Mouse (Mus musculus) hindbrain, embryonic 14.5 days (tissue): Measurements from ENCODE around the gene Socs1. TPM values are rescaled to one million over a fixed set of nuclear protein-coding genes. Genes with fewer than 3 reads are reported as not detected.
"Not testable (repeated sequence)": the region's sequence is repeated elsewhere in the genome, so short reads cannot be mapped to it uniquely, and the experiment has no call there.

Experiments
- ATAC-seq: fragments of 200-750 bp; cut with Nextera tagmentation; 2 replicates; pipeline ENCODE4 v1.8.0; 2017; ENCODE audit warnings: moderate number of reproducible peaks, mild to moderate bottlenecking, moderate TSS enrichment, moderate library complexity; ENCODE audit not compliant: low FRiP score
- DNase-seq: peaks from one replicate; pipeline ENCODE4 v3.0.0-alpha.2; 2015; ENCODE audit warnings: low spot score
- H3K27ac ChIP-seq: fragments of 300-500 bp; sonication (generic); 2 replicates; pipeline ENCODE4 v1.5.1; 2014; ENCODE audit warnings: mild to moderate bottlenecking, moderate library complexity
- H3K27me3 ChIP-seq: fragments of 300-500 bp; sonication (generic); 2 replicates; pipeline ENCODE4 v1.6.1; 2014; ENCODE audit warnings: mild to moderate bottlenecking, low read length, mixed read lengths; ENCODE audit not compliant: control insufficient read depth, insufficient read depth
- H3K36me3 ChIP-seq: fragments of 300-500 bp; sonication (generic); replicated peaks from 2 replicates; pipeline ENCODE4 v1.6.1; 2014; ENCODE audit not compliant: control insufficient read depth, insufficient read depth
- H3K4me1 ChIP-seq: fragments of 300-500 bp; sonication (generic); replicated peaks from 2 replicates; pipeline ENCODE4 v1.6.1; 2014; ENCODE audit warnings: antibody characterized with exemption, low read length, mixed read lengths; ENCODE audit not compliant: control insufficient read depth, insufficient read depth
- H3K4me2 ChIP-seq: fragments of 300-500 bp; sonication (generic); replicated peaks from 2 replicates; pipeline ENCODE4 v1.6.1; 2014; ENCODE audit warnings: mild to moderate bottlenecking, moderate library complexity
- H3K4me3 ChIP-seq: fragments of 300-500 bp; sonication (generic); replicated peaks from 2 replicates; pipeline ENCODE4 v1.5.1; 2014; ENCODE audit warnings: mild to moderate bottlenecking, low read length
- H3K9ac ChIP-seq: fragments of 300-500 bp; sonication (generic); 2 replicates; pipeline ENCODE4 v1.6.1; 2014
- H3K9me3 ChIP-seq: fragments of 300-500 bp; sonication (generic); 2 replicates; pipeline ENCODE4 v1.6.1; 2016; ENCODE audit warnings: low read length; ENCODE audit not compliant: control insufficient read depth
- WGBS: fragments of 180-500 bp; shearing (Covaris S2); extraction: QIAGEN DNeasy Blood & Tissue Kit; methylation state at CpG from one replicate; pipeline ENCODE4 v1.1.7; 2014; 5-methylcytosine and 5-hydroxymethylcytosine counted together
- polyA plus RNA-seq: library from polyadenylated mRNA; unstranded; fragments of >200 nt; fragmentation: Nextera tagmentation; extraction: Ambion mirVana; gene quantifications from 2 replicates; pipeline ENCODE4 v1.2.1, GENCODE M21; 2014

Socs1 gene
- polyA plus RNA-seq, 1 experiment from 2014 or later = 4.6 TPM

GRCm38 (mm10) chr16:10818579-10819135, 33.3 kb upstream of the Socs1 start:
- H3K27me3 ChIP-seq = no peaks in the 10 kb centered on the region
- H3K4me1 ChIP-seq = no peaks in the 10 kb centered on the region
- WGBS = 79% methylated on average over 4 of the region's 4 CpGs
- no peak for DNase-seq
- no peak overlapping the region for H3K4me3 ChIP-seq
- no peak for ATAC-seq
- no peak overlapping the region for H3K4me2 ChIP-seq
- no peaks in the 10 kb centered on the region for H3K9me3 ChIP-seq
- H3K9ac ChIP-seq = no peak overlapping the region
- no peak overlapping the region for H3K27ac ChIP-seq
- H3K36me3 ChIP-seq = no peaks in the 10 kb centered on the region

GRCm38 (mm10) chr16:10814864-10815263, 29.5 kb upstream of the Socs1 start:
- no peak for DNase-seq
- no peaks in the 10 kb centered on the region for H3K4me1 ChIP-seq
- H3K4me2 ChIP-seq = no peak overlapping the region
- ATAC-seq = no peak
- no peaks in the 10 kb centered on the region for H3K9me3 ChIP-seq
- H3K36me3 ChIP-seq = no peaks in the 10 kb centered on the region
- H3K27me3 ChIP-seq = no peaks in the 10 kb centered on the region
- H3K4me3 ChIP-seq = no peak overlapping the region
- no peak overlapping the region for H3K9ac ChIP-seq
- WGBS = 95% methylated on average over 4 of the region's 4 CpGs
- no peak overlapping the region for H3K27ac ChIP-seq

GRCm38 (mm10) chr16:10813726-10814125, 28.4 kb upstream of the Socs1 start:
- WGBS = 80% methylated on average over 4 of the region's 4 CpGs
- Histone ChIP-seq H3K4me1 (no peaks in the 10 kb centered on the region), H3K4me2 (no peak overlapping the region), H3K9me3 (no peaks in the 10 kb centered on the region), H3K9ac (no peak overlapping the region), H3K27ac (no peak overlapping the region), H3K36me3 (no peaks in the 10 kb centered on the region), H3K4me3 (no peak overlapping the region), H3K27me3 (no peaks in the 10 kb centered on the region)
- ATAC-seq = no peak
- no peak for DNase-seq

- Histone ChIP-seq H3K36me3 (no peaks in the 10 kb centered on the region), H3K27me3 (no peaks in the 10 kb centered on the region), H3K4me3 (no peak within 1 kb of the TSS), H3K9me3 (no peaks in the 10 kb centered on the region), H3K9ac (no peak within 1 kb of the TSS), H3K4me1 (no peaks in the 10 kb centered on the region), H3K4me2 (no peak within 1 kb of the TSS), H3K27ac (no peak within 1 kb of the TSS)
- no peak for ATAC-seq
- no peak for DNase-seq
- 87% methylated on average over 2 of the region's 2 CpGs for WGBS
Measured at GRCm38 (mm10) chr16:10812865-10813371, 27.6 kb upstream of the Socs1 start, which contains the start of gene Gm11172. Gm11172 (plus strand) TSS chr16:10812915.

- no peak overlapping the region for H3K9ac ChIP-seq
- H3K4me2 ChIP-seq = no peak overlapping the region
- H3K4me1 ChIP-seq = no peaks in the 10 kb centered on the region
- DNase-seq (no peak), ATAC-seq (no peak)
- no peaks in the 10 kb centered on the region for H3K27me3 ChIP-seq
- no peaks in the 10 kb centered on the region for H3K9me3 ChIP-seq
- H3K4me3 ChIP-seq = no peak overlapping the region
- H3K27ac ChIP-seq = no peak overlapping the region
- WGBS = 88% methylated on average over 1 of the region's 1 CpGs
- H3K36me3 ChIP-seq = no peaks in the 10 kb centered on the region
Measured at GRCm38 (mm10) chr16:10810376-10810775, 25.0 kb upstream of the Socs1 start.

- H3K27ac ChIP-seq = no peak within 1 kb of the TSS
- no peak within 1 kb of the TSS for H3K9ac ChIP-seq
- H3K4me1 ChIP-seq = no peaks in the 10 kb centered on the region
- no peak for DNase-seq
- no peak within 1 kb of the TSS for H3K4me3 ChIP-seq
- H3K9me3 ChIP-seq = no peaks in the 10 kb centered on the region
- 78% methylated on average over 10 of the region's 10 CpGs for WGBS
- H3K4me2 ChIP-seq = no peak within 1 kb of the TSS
- no peak for ATAC-seq
- no peaks in the 10 kb centered on the region for H3K27me3 ChIP-seq
- no peaks in the 10 kb centered on the region for H3K36me3 ChIP-seq
Measured at GRCm38 (mm10) chr16:10805789-10806527, 20.6 kb upstream of the Socs1 start, which contains the start of gene Prm1. Prm1 (minus strand) TSS chr16:10805839.

GRCm38 (mm10) chr16:10802420-10802819, 17.1 kb upstream of the Socs1 start:
- not testable (repeated sequence) for H3K4me3 ChIP-seq, DNase-seq, H3K36me3 ChIP-seq, ATAC-seq, H3K4me1 ChIP-seq, H3K27ac ChIP-seq, H3K27me3 ChIP-seq, H3K4me2 ChIP-seq, H3K9ac ChIP-seq, H3K9me3 ChIP-seq
- WGBS = 93% methylated on average over 3 of the region's 3 CpGs

GRCm38 (mm10) chr16:10796034-10796433, 10.7 kb upstream of the Socs1 start, which contains the start of gene Prm2:
Prm2 (minus strand) TSS chr16:10796134.
- H3K4me1 ChIP-seq = no peaks in the 10 kb centered on the region
- H3K9me3 ChIP-seq = no peaks in the 10 kb centered on the region
- peaks cover 6% of the 10 kb centered on the region; the same call in 1 of the 2 replicates for H3K27me3 ChIP-seq
- no peak within 1 kb of the TSS for H3K9ac ChIP-seq
- no peak for ATAC-seq
- no peak within 1 kb of the TSS for H3K27ac ChIP-seq
- no peaks in the 10 kb centered on the region for H3K36me3 ChIP-seq
- DNase-seq = no peak
- H3K4me2 ChIP-seq = no peak within 1 kb of the TSS
- WGBS = 84% methylated on average over 6 of the region's 6 CpGs
- no peak within 1 kb of the TSS for H3K4me3 ChIP-seq

- Histone ChIP-seq H3K9ac (no peak within 1 kb of the TSS), H3K27ac (no peak within 1 kb of the TSS), H3K4me1 (peaks cover 5% of the 10 kb centered on the region), H3K4me2 (no peak within 1 kb of the TSS), H3K27me3 (peaks cover under 1% of the 10 kb centered on the region; the same call in 1 of the 2 replicates), H3K36me3 (no peaks in the 10 kb centered on the region), H3K4me3 (no peak within 1 kb of the TSS), H3K9me3 (no peaks in the 10 kb centered on the region)
- ATAC-seq (no peak), DNase-seq (no peak)
- 83% methylated on average over 9 of the region's 9 CpGs for WGBS
Measured at GRCm38 (mm10) chr16:10790702-10791101, 5.4 kb upstream of the Socs1 start, which contains the start of gene Prm3. Prm3 (minus strand) TSS chr16:10790914.
